Comparison of ENCODE assay signal across 8 mouse cellular contexts in the genomic region with DNA sequence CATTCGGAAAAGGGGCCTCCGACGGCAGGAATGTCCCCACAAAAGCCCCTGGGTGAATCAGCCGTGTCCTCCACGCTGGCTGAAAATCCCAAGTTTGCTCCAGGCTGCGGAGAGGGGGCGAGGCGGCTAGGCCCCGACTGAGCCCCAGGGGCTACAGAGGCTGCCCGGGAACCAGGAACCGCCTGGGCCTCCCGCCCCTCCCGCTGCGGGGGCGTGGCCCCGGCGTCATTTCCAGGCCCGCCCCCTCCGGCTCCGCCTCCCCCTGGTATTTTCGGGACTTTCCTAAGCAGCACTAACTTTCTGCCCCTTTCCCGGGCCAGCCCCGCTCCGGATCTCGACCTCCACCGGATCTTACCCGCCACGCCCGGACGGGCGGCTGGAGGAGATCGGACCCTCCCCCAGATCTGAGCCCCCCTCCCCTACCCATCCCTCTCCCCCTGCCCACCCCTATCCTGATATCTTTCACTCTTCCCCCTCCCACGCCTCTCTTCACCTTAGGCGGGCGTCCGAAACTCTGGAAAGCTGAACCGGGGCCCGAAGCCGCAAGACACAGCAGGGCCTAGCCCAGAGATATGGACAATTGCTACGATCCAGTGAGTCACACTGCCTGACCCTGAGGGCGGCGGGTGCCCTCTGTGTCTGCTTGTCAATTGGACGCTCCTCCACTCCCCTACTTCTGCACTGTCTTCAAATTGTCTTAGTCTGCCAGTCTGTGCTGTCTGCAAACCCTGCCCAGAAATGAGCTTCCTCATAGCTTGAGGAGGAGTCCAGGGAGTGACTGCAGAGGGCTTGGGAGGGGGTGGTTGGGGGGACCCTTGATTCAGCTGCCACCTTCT. TPM values are rescaled to one million over a fixed set of nuclear protein-coding genes. Genes with fewer than 3 reads are reported as not detected.
A peak's percentile ranks its signal among the peaks of the same experiment; 100 is the strongest.
DNase-seq lines count a peak whose midpoint lies in the region.

No protein-coding gene starts in this region.

- intact Hi-C loops in heart, postnatal 10 days (cut with DNase I) = no loop called here

- peak; percentile 79 for DNase-seq in ES-CJ7 (ENCODE audit: low read depth, low spot score)
- DNase-seq in adrenal gland, postnatal 36 days = peak; percentile 92 to 95
- DNase-seq in fibroblast of lung, adult 2 months (ENCODE audit: low read depth) = peak; percentile 62
- peak; percentile 93 for DNase-seq in heart, postnatal 10 days
- peak; percentile 91 to 95 for DNase-seq in kidney, postnatal 36 days
- peak; percentile 92 for DNase-seq in lung, postnatal 14 days
- DNase-seq in ovary, postnatal 10 days (ENCODE audit: low spot score) = peak; percentile 76
- peak; percentile 94 for DNase-seq in thymus, postnatal 4 days

RNA-seq across cellular contexts. Expression of a gene that starts 1.5 kb away (rescaled TPM):
- 10 to 100 TPM; 39.9 to 42.6 TPM for total RNA-seq in adrenal gland, postnatal 36 days (2021)
- total RNA-seq in heart, postnatal 10 days (2021) = 10 to 100 TPM; 16.1 to 20.4 TPM

RNA-seq across cellular contexts. Expression of a gene that starts 21.3 kb away (rescaled TPM):
- total RNA-seq in adrenal gland, postnatal 36 days (2021) = 1 to 10 TPM; 6.0 to 7.5 TPM
- 1 to 10 TPM; 2.2 to 2.9 TPM for total RNA-seq in heart, postnatal 10 days (2021)

RNA-seq across cellular contexts. Expression of a gene that starts 22.3 kb away (rescaled TPM):
- 10 to 100 TPM in 1 of 2 experiments, 1 to 10 TPM in 1; 9.2 to 10.0 TPM for total RNA-seq in adrenal gland, postnatal 36 days (2021)
- 1 to 10 TPM; 6.5 to 6.8 TPM for total RNA-seq in heart, postnatal 10 days (2021)

RNA-seq across cellular contexts. Expression of a gene that starts 32.9 kb away (rescaled TPM):
- 10 to 100 TPM; 74.7 to 77.8 TPM for total RNA-seq in adrenal gland, postnatal 36 days (2021)
- 100 to 1,000 TPM in 1 of 2 experiments, 10 to 100 TPM in 1; 99.6 to 107 TPM for total RNA-seq in heart, postnatal 10 days (2021)

RNA-seq across cellular contexts. Expression of a gene that starts 35.3 kb away (rescaled TPM):
- total RNA-seq in adrenal gland, postnatal 36 days (2021) = 1 to 10 TPM; 5.2 to 7.5 TPM
- 1 to 10 TPM; 3.4 to 4.6 TPM for total RNA-seq in heart, postnatal 10 days (2021)

Comparison
In these comparisons a context has a peak if more than half of its experiments do, and no peak if none do; other contexts are left out.
1. Peak in every context shown above with its lines: DNase-seq.